Mouse (Mus musculus) MEL (cell line): Measurements from ENCODE around the gene Zbtb8os.

Source experiments
- CTCF ChIP-seq, 3 experiments: IDR thresholded peaks in 2 of 3; conservative IDR thresholded peaks in 1 of 3; 2 replicates each; pipeline ENCODE4 v1.5.1; 2011 to 2012; ENCODE audit warnings: low read length in 3 of 3, low read depth in 2 of 3, mild to moderate bottlenecking in 2 of 3, improper control_type of control experiment in 1 of 3, inconsistent platforms in 1 of 3, mixed read lengths in 1 of 3, moderate library complexity in 1 of 3; ENCODE audit not compliant: control insufficient read depth in 1 of 3, insufficient read depth in 1 of 3, poor library complexity in 1 of 3, severe bottlenecking in 1 of 3
- ETS1 ChIP-seq: IDR thresholded peaks from 2 replicates; pipeline ENCODE4 v1.6.1; 2012; ENCODE audit warnings: low read depth, mild to moderate bottlenecking, inconsistent platforms, low read length, improper control_type of control experiment, moderate library complexity
- MAX ChIP-seq: IDR thresholded peaks from 2 replicates; pipeline ENCODE4 v1.6.1; 2011; ENCODE audit warnings: low read length, improper control_type of control experiment
- MXI1 ChIP-seq: IDR thresholded peaks from 2 replicates; pipeline ENCODE4 v1.6.1; 2011; ENCODE audit warnings: mild to moderate bottlenecking, low read depth, low read length, improper control_type of control experiment
- MYB ChIP-seq: IDR thresholded peaks from 2 replicates; pipeline ENCODE4 v1.6.1; 2011; ENCODE audit warnings: mild to moderate bottlenecking, low read depth, low read length, improper control_type of control experiment
- NRF1 ChIP-seq: IDR thresholded peaks from 2 replicates; pipeline ENCODE4 v1.6.1; 2014; ENCODE audit warnings: low read depth, mild to moderate bottlenecking, inconsistent platforms, low read length, improper control_type of control experiment, moderate library complexity; ENCODE audit not compliant: poor library complexity, insufficient read depth, severe bottlenecking
- POLR2A ChIP-seq, 2 experiments: IDR thresholded peaks; 2 replicates each; pipeline ENCODE4 v1.6.1; 2011 to 2012; ENCODE audit warnings: low read length in 2 of 2, mild to moderate bottlenecking in 2 of 2, control low read depth in 1 of 2, improper control_type of control experiment in 1 of 2, low read depth in 1 of 2, moderate library complexity in 1 of 2; ENCODE audit not compliant: control insufficient read depth in 1 of 2, insufficient read depth in 1 of 2, poor library complexity in 1 of 2
- TAL1 ChIP-seq: IDR thresholded peaks from 2 replicates; pipeline ENCODE4 v1.6.1; 2012; ENCODE audit warnings: mild to moderate bottlenecking, inconsistent platforms, low read length, moderate library complexity, mixed read lengths
- TBP ChIP-seq: IDR thresholded peaks from 2 replicates; pipeline ENCODE4 v1.8.0; 2011; ENCODE audit warnings: low read depth, low read length, improper control_type of control experiment
- USF1 ChIP-seq: IDR thresholded peaks from 2 replicates; pipeline ENCODE4 v1.6.1; 2014; ENCODE audit warnings: low read depth, mild to moderate bottlenecking, inconsistent platforms, low read length, improper control_type of control experiment, moderate library complexity

DNA sequence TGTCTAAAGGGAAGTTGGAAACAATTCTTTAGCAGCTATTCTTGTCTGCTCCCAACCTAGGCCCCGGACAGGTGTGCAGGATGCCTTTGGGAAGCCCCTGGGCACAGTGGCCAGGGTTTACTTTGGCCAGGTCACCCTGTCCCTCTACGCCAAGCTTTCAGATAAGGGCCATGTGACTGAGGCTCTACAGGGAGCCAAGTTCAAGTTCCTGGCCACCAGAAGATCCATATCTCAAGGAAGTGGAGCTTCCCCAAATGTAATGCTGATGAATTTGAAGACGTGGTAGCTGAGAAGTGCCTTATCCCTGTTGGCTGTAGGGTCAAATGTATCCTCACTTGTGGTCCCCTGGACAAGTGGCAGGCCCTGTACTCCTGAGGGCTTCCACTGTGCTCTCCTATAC lies 44.3 kb downstream of the Zbtb8os start:
- TF ChIP-seq CTCF (IDR thresholded peaks at IDR 0.05 in 2 of 3, conservative IDR thresholded peaks at IDR 0.05 in 1 of 3; ENCODE audit: control insufficient read depth in 1 of 3, insufficient read depth in 1 of 3, low read depth in 2 of 3, low read length in 3 of 3, poor library complexity in 1 of 3, severe bottlenecking in 1 of 3): no peak
- TF ChIP-seq TAL1: no peak
- peak; percentile 49; the same call in 1 of the 2 replicates for TF ChIP-seq MAX
- TF ChIP-seq POLR2A (IDR thresholded peaks at IDR 0.05; ENCODE audit: control insufficient read depth in 1 of 2, insufficient read depth in 1 of 2, low read depth in 1 of 2, low read length in 2 of 2, poor library complexity in 1 of 2): no peak
- no peak for TF ChIP-seq MYB
- no peak for TF ChIP-seq TBP
- TF ChIP-seq MXI1: peak; percentile 47
- peak; percentile 90 for TF ChIP-seq USF1
- TF ChIP-seq ETS1: peak; percentile 43; the same call in 1 of the 2 replicates
- TF ChIP-seq NRF1: no peak
